Mouse (Mus musculus) hindbrain, embryonic 16.5 days (tissue): ENCODE data around the gene Ripor3. TPM values are rescaled to one million over a fixed set of nuclear protein-coding genes. Genes with fewer than 3 reads are reported as not detected.

Experiments
- ATAC-seq: fragments of 200-750 bp; cut with Nextera tagmentation; 2 replicates; pipeline ENCODE4 v1.8.0; 2017; ENCODE audit warnings: moderate TSS enrichment, moderate library complexity
- H3K27ac ChIP-seq: fragments of 300-500 bp; sonication (generic); 2 replicates; pipeline ENCODE4 v1.5.1; 2014; ENCODE audit warnings: low read depth, mild to moderate bottlenecking, control low read depth, low read length, moderate library complexity
- H3K27me3 ChIP-seq: fragments of 300-500 bp; sonication (generic); replicated peaks from 2 replicates; pipeline ENCODE4 v1.6.1; 2014; ENCODE audit warnings: low read length; ENCODE audit not compliant: control insufficient read depth, insufficient read depth
- H3K36me3 ChIP-seq: fragments of 300-500 bp; sonication (generic); 2 replicates; pipeline ENCODE4 v1.6.1; 2014; ENCODE audit warnings: mild to moderate bottlenecking, low read length, moderate library complexity, mixed read lengths; ENCODE audit not compliant: control insufficient read depth, insufficient read depth
- H3K4me1 ChIP-seq: fragments of 300-500 bp; sonication (generic); 2 replicates; pipeline ENCODE4 v1.6.1; 2014; ENCODE audit warnings: low read depth, low read length; ENCODE audit not compliant: control insufficient read depth, insufficient read depth
- H3K4me2 ChIP-seq: fragments of 300-500 bp; sonication (generic); 2 replicates; pipeline ENCODE4 v1.6.1; 2014; ENCODE audit warnings: mild to moderate bottlenecking, low read length, control low read depth, moderate library complexity
- H3K4me3 ChIP-seq: fragments of 300-500 bp; sonication (generic); 2 replicates; pipeline ENCODE4 v1.5.1; 2014; ENCODE audit warnings: mild to moderate bottlenecking, low read length, control low read depth, moderate library complexity
- H3K9ac ChIP-seq: fragments of 300-500 bp; sonication (generic); 2 replicates; pipeline ENCODE4 v1.6.1; 2014; ENCODE audit warnings: low read depth, mild to moderate bottlenecking, control low read depth, low read length, moderate library complexity
- H3K9me3 ChIP-seq: fragments of 300-500 bp; sonication (generic); 2 replicates; pipeline ENCODE4 v1.6.1; 2014; ENCODE audit warnings: mild to moderate bottlenecking, low read length, moderate library complexity; ENCODE audit not compliant: control insufficient read depth
- WGBS: fragments of 180-500 bp; shearing (Covaris S2); extraction: QIAGEN DNeasy Blood & Tissue Kit; methylation state at CpG from one replicate; pipeline ENCODE4 v1.1.7; 2014; 5-methylcytosine and 5-hydroxymethylcytosine counted together
- polyA plus RNA-seq: library from polyadenylated mRNA; unstranded; fragments of >200 nt; fragmentation: Nextera tagmentation; extraction: Ambion mirVana; gene quantifications from 2 replicates; pipeline ENCODE4 v1.2.1, GENCODE M21; 2015

Gene Ripor3
- polyA plus RNA-seq, 1 experiment from 2014 or later, result 0.19 TPM

GRCm38 (mm10) chr2:168050000-168050942 is 39.9 kb upstream of the Ripor3 start:
- H3K9ac ChIP-seq, result peak overlapping the region; percentile 57
- H3K27me3 ChIP-seq, result peaks cover 27% of the 10 kb centered on the region
- H3K9me3 ChIP-seq, result no peaks in the 10 kb centered on the region
- no peak for ATAC-seq
- H3K36me3 ChIP-seq, result no peaks in the 10 kb centered on the region
- H3K27ac ChIP-seq, result no peak overlapping the region
- under 1% methylated on average over 56 of the region's 56 CpGs for WGBS
- H3K4me1 ChIP-seq, result peaks cover 18% of the 10 kb centered on the region
- H3K4me2 ChIP-seq, result peak overlapping the region; percentile 82
- H3K4me3 ChIP-seq, result peak overlapping the region; percentile 44

- H3K36me3 ChIP-seq, result no peaks in the 10 kb centered on the region
- H3K9me3 ChIP-seq, result no peaks in the 10 kb centered on the region
- peak overlapping the region; percentile 82; the same call in 1 of the 2 replicates for H3K4me2 ChIP-seq
- peaks cover 18% of the 10 kb centered on the region for H3K4me1 ChIP-seq
- peaks cover 27% of the 10 kb centered on the region for H3K27me3 ChIP-seq
- H3K4me3 ChIP-seq, result no peak overlapping the region
- no peak for ATAC-seq
- no peak overlapping the region for H3K9ac ChIP-seq
- WGBS, result 11% methylated on average over 12 of the region's 16 CpGs
- H3K27ac ChIP-seq, result no peak overlapping the region
These were observed 38.7 kb upstream of the Ripor3 start for GRCm38 (mm10) chr2:168049002-168049635.

- H3K27me3 ChIP-seq, result peaks cover 22% of the 10 kb centered on the region
- 80% methylated on average over 4 of the region's 4 CpGs for WGBS
- H3K4me2 ChIP-seq, result no peak overlapping the region
- H3K9me3 ChIP-seq, result no peaks in the 10 kb centered on the region
- no peak overlapping the region for H3K4me3 ChIP-seq
- H3K36me3 ChIP-seq, result no peaks in the 10 kb centered on the region
- no peak overlapping the region for H3K27ac ChIP-seq
- H3K9ac ChIP-seq, result no peak overlapping the region
- peaks cover 18% of the 10 kb centered on the region for H3K4me1 ChIP-seq
- no peak for ATAC-seq
These were observed 36.0 kb upstream of the Ripor3 start for GRCm38 (mm10) chr2:168046467-168046866.

- H3K4me2 ChIP-seq, result no peak overlapping the region
- H3K27ac ChIP-seq, result no peak overlapping the region
- no peak overlapping the region for H3K4me3 ChIP-seq
- no peaks in the 10 kb centered on the region for H3K9me3 ChIP-seq
- peaks cover 15% of the 10 kb centered on the region for H3K27me3 ChIP-seq
- WGBS, result 36% methylated on average over 5 of the region's 5 CpGs
- H3K4me1 ChIP-seq, result peaks cover 18% of the 10 kb centered on the region
- no peak for ATAC-seq
- H3K36me3 ChIP-seq, result no peaks in the 10 kb centered on the region
- H3K9ac ChIP-seq, result no peak overlapping the region
These were observed 35.4 kb upstream of the Ripor3 start for GRCm38 (mm10) chr2:168045771-168046170.

- H3K9me3 ChIP-seq, result no peaks in the 10 kb centered on the region
- no peak overlapping the region for H3K27ac ChIP-seq
- no peaks in the 10 kb centered on the region for H3K36me3 ChIP-seq
- H3K27me3 ChIP-seq, result peaks cover 11% of the 10 kb centered on the region
- no peak overlapping the region for H3K4me2 ChIP-seq
- no peak overlapping the region for H3K9ac ChIP-seq
- peaks cover 14% of the 10 kb centered on the region for H3K4me1 ChIP-seq
- ATAC-seq, result no peak
- 65% methylated on average over 13 of the region's 13 CpGs for WGBS
- no peak overlapping the region for H3K4me3 ChIP-seq
These were observed 34.9 kb upstream of the Ripor3 start for GRCm38 (mm10) chr2:168045357-168045756.

GRCm38 (mm10) chr2:168044681-168045287 is 34.4 kb upstream of the Ripor3 start:
- WGBS, result 70% methylated on average over 10 of the region's 10 CpGs
- H3K9ac ChIP-seq, result no peak overlapping the region
- H3K4me1 ChIP-seq, result peaks cover 10% of the 10 kb centered on the region
- no peak overlapping the region for H3K27ac ChIP-seq
- peaks cover 7% of the 10 kb centered on the region for H3K27me3 ChIP-seq
- no peak overlapping the region for H3K4me3 ChIP-seq
- no peaks in the 10 kb centered on the region for H3K36me3 ChIP-seq
- H3K4me2 ChIP-seq, result no peak overlapping the region
- no peaks in the 10 kb centered on the region for H3K9me3 ChIP-seq
- ATAC-seq, result no peak

GRCm38 (mm10) chr2:168042019-168042418 is 31.6 kb upstream of the Ripor3 start:
- H3K9me3 ChIP-seq, result no peaks in the 10 kb centered on the region
- no peak overlapping the region for H3K9ac ChIP-seq
- H3K36me3 ChIP-seq, result no peaks in the 10 kb centered on the region
- 47% methylated on average over 6 of the region's 6 CpGs for WGBS
- no peak overlapping the region for H3K4me3 ChIP-seq
- peak; percentile 84 for ATAC-seq
- H3K27me3 ChIP-seq, result no peaks in the 10 kb centered on the region
- H3K4me1 ChIP-seq, result peaks cover 6% of the 10 kb centered on the region
- no peak overlapping the region for H3K4me2 ChIP-seq
- no peak overlapping the region for H3K27ac ChIP-seq

- Histone ChIP-seq H3K9ac (no peak overlapping the region), H3K27me3 (no peaks in the 10 kb centered on the region), H3K27ac (no peak overlapping the region), H3K36me3 (no peaks in the 10 kb centered on the region), H3K4me3 (no peak overlapping the region), H3K9me3 (no peaks in the 10 kb centered on the region), H3K4me2 (no peak overlapping the region), H3K4me1 (peaks cover 3% of the 10 kb centered on the region)
- ATAC-seq, result no peak
- WGBS, result 45% methylated on average over 3 of the region's 3 CpGs
These were observed 30.3 kb upstream of the Ripor3 start for GRCm38 (mm10) chr2:168040751-168041150.

- Histone ChIP-seq H3K9me3 (no peaks in the 10 kb centered on the region), H3K4me3 (no peak overlapping the region), H3K27me3 (no peaks in the 10 kb centered on the region), H3K4me2 (no peak overlapping the region), H3K9ac (no peak overlapping the region), H3K36me3 (no peaks in the 10 kb centered on the region), H3K4me1 (no peaks in the 10 kb centered on the region; the same call in 1 of the 2 replicates), H3K27ac (no peak overlapping the region)
- ATAC-seq, result no peak
- 28% methylated on average over 3 of the region's 3 CpGs for WGBS
These were observed 26.6 kb upstream of the Ripor3 start for GRCm38 (mm10) chr2:168037063-168037462.
